Mouse (Mus musculus) olfactory bulb, adult 2 months (tissue): ENCODE data around the gene Fem1a.

Experiments
- CTCF ChIP-seq: fragments of 200-500 bp; IDR thresholded peaks from 2 replicates; pipeline ENCODE4 v1.5.1; 2012; ENCODE audit warnings: low read depth, mild to moderate bottlenecking, low read length, moderate library complexity; ENCODE audit not compliant: insufficient read depth
- POLR2A ChIP-seq: fragments of 200-500 bp; IDR thresholded peaks from 2 replicates; pipeline ENCODE4 v1.6.1; 2012; ENCODE audit warnings: mild to moderate bottlenecking, low read depth, low read length, moderate library complexity; ENCODE audit not compliant: insufficient read depth

- peak; percentile 62; the same call in 1 of the 2 replicates for TF ChIP-seq CTCF
- no peak for TF ChIP-seq POLR2A
Observed at GRCm38 (mm10) chr17:56264020-56264419, 7.4 kb downstream of the Fem1a start.
